Mouse (Mus musculus) spleen, adult 2 months (tissue): Measurements from ENCODE around the gene Rffl.

Experiments used
- CTCF ChIP-seq: fragments of 200-500 bp; IDR thresholded peaks from 2 replicates; pipeline ENCODE4 v1.5.1; 2011; ENCODE audit warnings: mild to moderate bottlenecking, inconsistent platforms; ENCODE audit not compliant: insufficient read depth, insufficient read length, insufficient replicate concordance; ENCODE audit errors: extremely low read depth
- POLR2A ChIP-seq: fragments of 200-500 bp; IDR thresholded peaks from 2 replicates; pipeline ENCODE4 v1.6.1; 2011; ENCODE audit warnings: low read depth, low read length, inconsistent platforms

DNA sequence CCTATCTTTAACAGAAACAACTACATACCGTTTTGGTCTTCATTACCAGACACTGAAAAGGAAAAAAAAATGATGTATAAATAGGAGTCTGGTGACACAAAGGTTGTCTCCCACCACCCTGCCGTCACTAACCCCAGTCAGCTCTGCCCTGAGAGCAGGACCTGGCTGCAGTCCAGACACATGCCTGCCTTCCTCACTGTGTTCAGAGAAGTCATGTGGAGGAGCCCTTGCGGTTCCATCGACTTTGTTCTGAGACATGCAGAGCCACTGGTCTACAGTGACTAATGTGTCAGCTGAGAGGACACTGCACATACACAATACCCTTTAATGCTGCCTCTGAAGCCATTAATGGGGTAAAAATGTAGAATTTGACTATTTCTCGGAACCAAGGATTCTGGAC lies 62.5 kb downstream of the Rffl start:
- TF ChIP-seq POLR2A (no peak), CTCF (no peak)
